Mouse (Mus musculus) C2C12 (cell line): Measurements from ENCODE around the gene Kif26b. TPM values are rescaled to one million over a fixed set of nuclear protein-coding genes. Genes with fewer than 3 reads are reported as not detected.

ENCODE experiments used
- H3K27me3 ChIP-seq: one replicate; pipeline ENCODE4 v1.6.1; 2011; ENCODE audit not compliant: control insufficient read depth, insufficient read depth, insufficient read length
- H3K36me3 ChIP-seq: one replicate; pipeline ENCODE4 v1.6.1; 2011; ENCODE audit not compliant: control insufficient read depth, insufficient read depth
- H3K4me3 ChIP-seq: one replicate; pipeline ENCODE4 v1.5.1; 2011; ENCODE audit warnings: mild to moderate bottlenecking, control low read depth; ENCODE audit not compliant: poor library complexity, insufficient read depth, severe bottlenecking
- H3K79me2 ChIP-seq: one replicate; pipeline ENCODE4 v1.6.1; 2011; ENCODE audit not compliant: control insufficient read depth, insufficient read depth
- H3K79me3 ChIP-seq: one replicate; pipeline ENCODE4 v1.6.1; 2011; ENCODE audit warnings: low read depth, control low read depth
- H3ac ChIP-seq: one replicate; pipeline ENCODE3; 2011; ENCODE audit warnings: low read depth; ENCODE audit not compliant: control insufficient read depth, insufficient read length
- CEBPB ChIP-seq: IDR thresholded peaks from one replicate; pipeline ENCODE4 v1.6.1; 2011; ENCODE audit warnings: low read depth, mild to moderate bottlenecking, control low read depth, moderate library complexity
- CTCF ChIP-seq: IDR thresholded peaks from one replicate; pipeline ENCODE4 v1.5.1; 2011; ENCODE audit not compliant: control insufficient read depth, insufficient read depth, insufficient read length
- FOSL1 ChIP-seq: IDR thresholded peaks from one replicate; pipeline ENCODE4 v1.8.0; 2011; ENCODE audit warnings: mild to moderate bottlenecking, low read length; ENCODE audit not compliant: poor library complexity, insufficient read depth, severe bottlenecking
- MAX ChIP-seq: IDR thresholded peaks from one replicate; pipeline ENCODE4 v1.6.1; 2011; ENCODE audit warnings: mild to moderate bottlenecking, control low read depth
- MYOD1 ChIP-seq: IDR thresholded peaks from one replicate; pipeline ENCODE4 v1.6.1; 2011; ENCODE audit warnings: low read depth; ENCODE audit not compliant: control insufficient read depth, insufficient read length
- MYOG ChIP-seq: IDR thresholded peaks from one replicate; pipeline ENCODE4 v1.6.1; 2011; ENCODE audit not compliant: control insufficient read depth, insufficient read length; ENCODE audit errors: extremely low read depth
- USF1 ChIP-seq: IDR thresholded peaks from one replicate; pipeline ENCODE4 v1.6.1; 2011; ENCODE audit warnings: low read depth, mild to moderate bottlenecking, control low read depth, moderate library complexity
- polyA plus RNA-seq: library from polyadenylated mRNA; unstranded; fragments of >200 nt; fragmentation: generic; extraction: Trizol; gene quantifications from one replicate; pipeline ENCODE4 v1.2.1, GENCODE M21; 2012; ENCODE audit warnings: missing spikeins

The Kif26b gene
- polyA plus RNA-seq, 1 experiment = 1.8 TPM

- no peaks in the 10 kb centered on the region for H3K79me2 ChIP-seq
- H3K27me3 ChIP-seq = no peaks in the 10 kb centered on the region
- no peak overlapping the region for H3K4me3 ChIP-seq
- H3K79me3 ChIP-seq = no peaks in the 10 kb centered on the region
- TF ChIP-seq MYOG (no peak), MAX (no peak), MYOD1 (no peak), CEBPB (no peak), CTCF (no peak)
- no peak overlapping the region for H3ac ChIP-seq
- H3K36me3 ChIP-seq = no peaks in the 10 kb centered on the region
Observed at GRCm38 (mm10) chr1:178827223-178827622, 298.3 kb downstream of the Kif26b start.

GRCm38 (mm10) chr1:178829456-178829855, 300.5 kb downstream of the Kif26b start:
- no peak for TF ChIP-seq USF1
- TF ChIP-seq MYOD1 = no peak
- no peak for TF ChIP-seq CEBPB
- no peak for TF ChIP-seq MYOG
- TF ChIP-seq FOSL1 = no peak
- TF ChIP-seq CTCF = no peak
- no peak for TF ChIP-seq MAX
- H3K79me3 ChIP-seq = no peaks in the 10 kb centered on the region
- H3K79me2 ChIP-seq = no peaks in the 10 kb centered on the region
- no peak overlapping the region for H3K4me3 ChIP-seq
- H3K36me3 ChIP-seq = no peaks in the 10 kb centered on the region
- no peak overlapping the region for H3ac ChIP-seq
- H3K27me3 ChIP-seq = no peaks in the 10 kb centered on the region

GRCm38 (mm10) chr1:178832571-178832970, 303.6 kb downstream of the Kif26b start:
- Histone ChIP-seq H3K79me2 (no peaks in the 10 kb centered on the region), H3K36me3 (no peaks in the 10 kb centered on the region), H3ac (no peak overlapping the region), H3K79me3 (no peaks in the 10 kb centered on the region), H3K27me3 (no peaks in the 10 kb centered on the region), H3K4me3 (no peak overlapping the region)
- TF ChIP-seq MYOG (no peak), FOSL1 (no peak), CEBPB (no peak), MYOD1 (no peak), MAX (no peak), USF1 (no peak), CTCF (no peak)

GRCm38 (mm10) chr1:178835805-178836204, 306.9 kb downstream of the Kif26b start:
- Histone ChIP-seq H3K79me2 (no peaks in the 10 kb centered on the region), H3K27me3 (no peaks in the 10 kb centered on the region), H3K36me3 (no peaks in the 10 kb centered on the region), H3ac (no peak overlapping the region), H3K79me3 (no peaks in the 10 kb centered on the region), H3K4me3 (no peak overlapping the region)
- TF ChIP-seq FOSL1 = no peak
- no peak for TF ChIP-seq CTCF
- no peak for TF ChIP-seq MYOD1
- no peak for TF ChIP-seq MAX
- no peak for TF ChIP-seq MYOG
- no peak for TF ChIP-seq USF1
- TF ChIP-seq CEBPB = no peak

- H3K27me3 ChIP-seq = no peaks in the 10 kb centered on the region
- H3K79me3 ChIP-seq = no peaks in the 10 kb centered on the region
- no peaks in the 10 kb centered on the region for H3K36me3 ChIP-seq
- TF ChIP-seq FOSL1 (no peak), MYOD1 (no peak), MAX (no peak), CTCF (no peak), MYOG (no peak), USF1 (no peak), CEBPB (no peak)
- no peak overlapping the region for H3K4me3 ChIP-seq
- H3K79me2 ChIP-seq = no peaks in the 10 kb centered on the region
- H3ac ChIP-seq = no peak overlapping the region
Observed at GRCm38 (mm10) chr1:178836998-178837397, 308.1 kb downstream of the Kif26b start.

GRCm38 (mm10) chr1:178838696-178839320, 309.9 kb downstream of the Kif26b start:
- no peaks in the 10 kb centered on the region for H3K36me3 ChIP-seq
- TF ChIP-seq CTCF = no peak
- H3K27me3 ChIP-seq = no peaks in the 10 kb centered on the region
- no peak overlapping the region for H3ac ChIP-seq
- no peaks in the 10 kb centered on the region for H3K79me3 ChIP-seq
- no peaks in the 10 kb centered on the region for H3K79me2 ChIP-seq
- no peak overlapping the region for H3K4me3 ChIP-seq
